Mouse (Mus musculus) stomach, embryonic 15.5 days (tissue): ENCODE results near the gene Fhit. TPM values are rescaled to one million over a fixed set of nuclear protein-coding genes. Genes with fewer than 3 reads are reported as not detected.

ENCODE experiments used
- ATAC-seq: fragments of 200-750 bp; cut with Nextera tagmentation; 2 replicates; pipeline ENCODE4 v1.8.0; 2017; ENCODE audit warnings: low read depth, moderate number of reproducible peaks, moderate TSS enrichment; ENCODE audit not compliant: insufficient read depth, low FRiP score
- H3K27ac ChIP-seq: fragments of 300-500 bp; sonication (generic); 2 replicates; pipeline ENCODE4 v1.5.1; 2015; ENCODE audit warnings: mild to moderate bottlenecking, inconsistent platforms
- H3K27me3 ChIP-seq: fragments of 300-500 bp; sonication (generic); replicated peaks from 2 replicates; pipeline ENCODE4 v1.6.1; 2015; ENCODE audit warnings: inconsistent platforms
- H3K36me3 ChIP-seq: fragments of 300-500 bp; sonication (generic); 2 replicates; pipeline ENCODE4 v1.6.1; 2015; ENCODE audit warnings: inconsistent platforms
- H3K4me1 ChIP-seq: fragments of 300-500 bp; sonication (generic); 2 replicates; pipeline ENCODE4 v1.6.1; 2015; ENCODE audit warnings: inconsistent platforms
- H3K4me2 ChIP-seq: fragments of 300-500 bp; sonication (generic); 2 replicates; pipeline ENCODE4 v1.6.1; 2015; ENCODE audit warnings: mild to moderate bottlenecking, inconsistent platforms
- H3K4me3 ChIP-seq: fragments of 300-500 bp; sonication (generic); replicated peaks from 2 replicates; pipeline ENCODE4 v1.5.1; 2015; ENCODE audit warnings: inconsistent platforms
- H3K9ac ChIP-seq: fragments of 300-500 bp; sonication (generic); 2 replicates; pipeline ENCODE4 v1.6.1; 2015; ENCODE audit warnings: inconsistent platforms
- H3K9me3 ChIP-seq: fragments of 300-500 bp; sonication (generic); 2 replicates; pipeline ENCODE4 v1.6.1; 2016; ENCODE audit warnings: inconsistent platforms
- WGBS: fragments of 180-500 bp; shearing (Covaris S2); methylation state at CpG from one replicate; pipeline ENCODE4 v1.1.7; 2015; 5-methylcytosine and 5-hydroxymethylcytosine counted together
- polyA plus RNA-seq: library from polyadenylated mRNA; unstranded; fragments of >200 nt; fragmentation: Nextera tagmentation; extraction: Ambion mirVana; gene quantifications from 2 replicates; pipeline ENCODE4 v1.2.1, GENCODE M21; 2015

Gene Fhit
- polyA plus RNA-seq, 1 experiment from 2014 or later: 7.3 TPM

DNA sequence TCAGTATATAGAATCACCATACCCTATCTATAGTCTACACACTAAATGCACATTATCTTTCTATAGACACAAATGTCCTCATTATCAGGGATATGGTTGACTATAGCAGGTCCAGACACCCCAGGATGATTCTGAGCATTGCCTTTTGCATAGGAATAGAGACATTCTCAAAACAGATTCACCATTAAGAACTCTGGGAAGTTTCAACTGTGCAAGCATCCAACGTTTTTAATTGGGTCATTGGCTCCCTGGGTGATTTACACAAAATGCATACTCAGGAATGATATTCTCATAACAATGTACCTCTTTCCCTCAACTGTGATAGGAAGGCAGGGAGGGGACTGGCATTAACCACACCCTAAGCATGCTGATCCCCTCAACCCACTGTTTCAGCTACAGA lies 1503.4 kb downstream of the Fhit start:
- Histone ChIP-seq H3K9me3 (no peaks in the 10 kb centered on the region), H3K27ac (no peak overlapping the region), H3K9ac (no peak overlapping the region), H3K4me2 (no peak overlapping the region), H3K4me1 (no peaks in the 10 kb centered on the region), H3K27me3 (no peaks in the 10 kb centered on the region), H3K4me3 (no peak overlapping the region), H3K36me3 (no peaks in the 10 kb centered on the region)
- no peak for ATAC-seq
- WGBS: 56% methylated on average over 1 of the region's 1 CpGs

DNA sequence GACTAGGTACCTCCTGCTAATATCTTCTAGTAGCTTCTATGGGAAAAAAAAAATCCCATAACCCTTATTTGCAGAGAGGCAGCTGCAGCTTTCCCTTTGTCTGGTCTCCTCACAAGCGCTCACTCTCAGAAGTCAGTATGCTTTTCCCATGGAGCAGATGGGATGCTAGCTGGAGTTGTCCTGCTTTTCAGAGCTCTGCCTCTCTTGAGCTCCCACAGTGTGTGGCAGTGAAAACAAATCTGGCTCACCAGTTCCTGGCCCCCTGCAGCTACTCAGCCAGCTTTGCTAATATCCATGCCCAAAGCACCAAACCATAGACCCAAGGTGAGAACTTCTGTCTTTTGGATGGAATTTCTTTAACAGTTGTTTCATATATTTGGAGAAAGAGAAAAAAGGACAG lies 1510.4 kb downstream of the Fhit start:
- Histone ChIP-seq H3K4me2 (no peak overlapping the region), H3K36me3 (no peaks in the 10 kb centered on the region), H3K27ac (no peak overlapping the region), H3K9ac (no peak overlapping the region), H3K4me3 (no peak overlapping the region), H3K9me3 (no peaks in the 10 kb centered on the region), H3K4me1 (no peaks in the 10 kb centered on the region), H3K27me3 (no peaks in the 10 kb centered on the region)
- 88% methylated on average over 1 of the region's 1 CpGs for WGBS
- ATAC-seq: no peak

DNA sequence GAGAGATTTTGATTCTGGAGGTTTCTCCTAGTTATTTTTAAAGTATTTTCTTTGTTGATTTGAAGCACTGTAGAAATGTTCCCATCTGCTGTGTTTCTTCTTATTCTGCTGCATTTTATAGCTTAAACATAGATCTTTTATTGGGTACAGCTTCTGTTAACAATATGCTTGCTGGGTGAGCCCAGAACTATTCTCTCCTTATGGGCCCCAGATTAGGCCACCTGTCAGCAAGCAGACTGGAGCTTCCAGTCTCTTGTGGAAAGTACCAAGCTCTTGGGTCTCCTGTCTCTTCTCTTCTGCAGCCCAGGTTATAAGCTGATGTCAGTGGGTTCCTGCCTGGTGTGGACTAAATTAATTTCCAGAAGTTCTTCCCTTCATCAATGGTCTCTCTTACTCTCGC lies 1513.4 kb downstream of the Fhit start:
- H3K9ac ChIP-seq: no peak overlapping the region
- no peak overlapping the region for H3K4me3 ChIP-seq
- no peak for ATAC-seq
- no peak overlapping the region for H3K4me2 ChIP-seq
- no peaks in the 10 kb centered on the region for H3K36me3 ChIP-seq
- no peak overlapping the region for H3K27ac ChIP-seq
- no peaks in the 10 kb centered on the region for H3K27me3 ChIP-seq
- no peaks in the 10 kb centered on the region for H3K4me1 ChIP-seq
- 86% methylated on average over 1 of the region's 1 CpGs for WGBS
- H3K9me3 ChIP-seq: no peaks in the 10 kb centered on the region

DNA sequence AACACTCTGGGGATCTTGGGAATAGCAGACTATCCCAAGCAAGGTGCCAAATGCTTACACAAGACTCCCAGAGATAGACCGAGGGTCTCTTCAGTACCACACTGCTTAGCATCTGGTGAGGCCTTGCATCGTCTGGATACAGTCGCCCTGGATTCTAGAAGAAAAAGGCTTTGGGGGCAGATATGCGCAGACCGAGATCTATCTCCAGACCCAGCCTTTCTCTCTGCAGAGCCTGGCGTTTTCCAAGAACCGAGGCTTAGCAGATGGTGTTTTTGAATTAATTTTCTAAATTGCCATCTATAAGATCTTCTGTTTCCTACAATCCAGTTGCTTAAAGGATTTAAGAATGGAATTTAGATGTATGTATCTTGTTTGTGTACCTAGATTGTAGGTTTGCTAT lies 1515.6 kb downstream of the Fhit start:
- Histone ChIP-seq H3K4me1 (no peaks in the 10 kb centered on the region), H3K9ac (no peak overlapping the region), H3K27me3 (no peaks in the 10 kb centered on the region), H3K27ac (no peak overlapping the region), H3K9me3 (no peaks in the 10 kb centered on the region), H3K4me2 (no peak overlapping the region), H3K36me3 (no peaks in the 10 kb centered on the region), H3K4me3 (no peak overlapping the region)
- no peak for ATAC-seq
- WGBS: 82% methylated on average over 7 of the region's 7 CpGs

DNA sequence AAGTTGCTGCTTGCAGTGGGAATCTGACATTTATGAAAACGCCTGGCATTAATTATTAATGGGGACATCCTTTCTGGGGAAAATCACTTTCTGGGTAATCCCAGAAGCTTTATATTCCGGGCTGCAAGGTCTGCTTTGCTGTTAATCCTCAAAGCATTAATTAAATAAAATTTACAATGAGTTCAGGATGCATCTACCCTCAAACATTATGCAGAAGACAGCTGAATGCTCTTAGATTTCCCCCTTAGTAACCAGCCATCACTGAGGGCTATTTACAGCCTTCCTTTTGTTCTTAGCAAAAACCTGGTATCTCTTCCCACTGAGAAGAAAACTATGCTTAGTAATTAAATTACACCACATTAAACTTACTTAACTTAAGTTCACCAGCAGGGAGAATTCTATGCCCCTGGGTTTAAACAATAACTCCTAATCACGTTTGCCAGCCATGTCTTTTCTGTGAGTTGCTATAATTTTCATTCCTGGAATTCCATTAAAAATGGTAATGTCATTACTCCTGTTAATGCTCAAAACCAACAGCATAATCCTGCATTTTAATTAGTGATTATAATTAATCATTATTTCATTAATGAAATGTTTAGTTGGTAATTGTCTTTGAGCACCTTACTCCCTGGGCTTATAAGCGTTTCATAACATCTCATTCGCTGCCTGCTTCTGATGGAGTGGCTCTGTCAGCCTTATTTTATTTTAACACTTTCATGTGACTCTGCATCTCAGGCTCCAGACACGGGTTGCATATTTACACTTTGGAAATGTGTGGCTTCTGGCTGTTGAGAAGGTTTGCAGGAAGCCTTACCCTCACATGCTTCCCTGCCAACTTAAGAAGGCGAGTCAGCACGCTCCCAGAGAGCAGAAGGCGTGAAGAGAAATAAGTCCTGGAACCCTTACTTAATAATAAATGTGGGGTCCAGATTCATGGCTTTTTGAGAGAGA lies 1517.3 kb downstream of the Fhit start:
- Histone ChIP-seq H3K4me1 (no peaks in the 10 kb centered on the region), H3K27ac (no peak overlapping the region), H3K4me3 (no peak overlapping the region), H3K9me3 (no peaks in the 10 kb centered on the region), H3K4me2 (no peak overlapping the region), H3K9ac (no peak overlapping the region), H3K36me3 (no peaks in the 10 kb centered on the region), H3K27me3 (no peaks in the 10 kb centered on the region)
- WGBS: 43% methylated on average over 9 of the region's 9 CpGs
- ATAC-seq: no peak

DNA sequence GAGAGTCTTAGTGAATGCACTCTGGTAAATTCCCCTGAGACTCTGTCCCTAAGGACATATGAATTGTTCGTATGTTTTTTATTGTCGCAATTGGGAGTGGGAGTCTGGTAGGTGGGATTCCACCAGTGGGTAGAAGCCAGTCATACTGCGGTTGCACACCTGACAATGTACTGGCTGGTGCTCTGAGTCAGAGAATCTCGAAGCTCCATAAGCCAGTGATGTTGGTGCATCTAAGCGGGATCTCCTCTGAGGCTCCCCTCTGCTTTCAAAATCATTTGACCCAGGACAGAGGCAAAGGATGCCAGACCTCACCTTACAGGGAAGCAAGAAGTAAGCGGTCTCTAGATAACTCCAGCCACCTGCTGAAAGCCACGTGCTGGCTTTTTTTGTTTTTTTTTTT lies 1518.1 kb downstream of the Fhit start:
- H3K4me1 ChIP-seq: no peaks in the 10 kb centered on the region
- WGBS: 72% methylated on average over 7 of the region's 7 CpGs
- no peak for ATAC-seq
- H3K27ac ChIP-seq: no peak overlapping the region
- no peak overlapping the region for H3K4me3 ChIP-seq
- H3K27me3 ChIP-seq: no peaks in the 10 kb centered on the region
- H3K36me3 ChIP-seq: no peaks in the 10 kb centered on the region
- no peaks in the 10 kb centered on the region for H3K9me3 ChIP-seq
- H3K4me2 ChIP-seq: no peak overlapping the region
- no peak overlapping the region for H3K9ac ChIP-seq

DNA sequence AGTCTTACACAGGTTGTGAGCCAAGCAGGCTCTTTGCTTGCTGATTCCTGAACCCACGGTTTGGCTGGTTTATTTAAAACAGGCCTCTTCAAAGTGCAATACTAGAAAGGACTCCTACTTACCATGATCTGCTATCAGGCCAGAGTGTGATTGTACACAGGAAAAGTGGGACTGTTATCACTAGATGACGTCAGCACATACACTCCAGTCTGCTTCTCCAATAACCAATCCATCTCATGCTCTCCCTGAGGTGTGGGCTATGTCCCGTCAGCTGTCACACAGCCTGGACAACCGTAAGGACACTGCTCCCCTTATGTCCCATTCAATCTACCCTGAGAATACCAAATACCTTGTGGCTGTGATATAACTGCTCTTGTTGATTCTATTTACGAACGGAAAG lies 1519.2 kb downstream of the Fhit start:
- no peak overlapping the region for H3K4me2 ChIP-seq
- no peak for ATAC-seq
- no peak overlapping the region for H3K9ac ChIP-seq
- no peaks in the 10 kb centered on the region for H3K4me1 ChIP-seq
- H3K4me3 ChIP-seq: no peak overlapping the region
- no peaks in the 10 kb centered on the region for H3K27me3 ChIP-seq
- no peaks in the 10 kb centered on the region for H3K36me3 ChIP-seq
- H3K27ac ChIP-seq: no peak overlapping the region
- no peaks in the 10 kb centered on the region for H3K9me3 ChIP-seq
- WGBS: 74% methylated on average over 6 of the region's 6 CpGs

DNA sequence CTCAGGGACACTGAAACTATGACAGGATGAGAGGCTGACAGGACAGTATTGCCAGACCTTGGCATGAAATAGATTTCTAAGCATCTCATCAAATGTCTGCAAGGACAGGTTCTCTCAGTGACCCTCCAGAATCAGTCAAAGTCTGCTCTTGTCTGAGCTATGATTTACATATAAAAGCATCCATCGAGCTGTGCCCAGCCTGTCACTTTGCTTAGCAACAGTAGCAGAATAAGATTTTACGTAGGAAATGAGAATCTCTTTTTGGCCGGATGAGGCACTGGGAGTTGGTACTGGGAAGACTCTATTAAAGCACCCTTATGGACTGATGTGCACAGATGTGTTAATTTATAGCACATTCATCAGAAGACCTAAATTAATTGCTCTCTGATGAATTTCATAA lies 1519.8 kb downstream of the Fhit start:
- 77% methylated on average over 3 of the region's 3 CpGs for whole genome bisulfite sequencing
- Histone ChIP-seq H3K27me3 (no peaks in the 10 kb centered on the region), H3K4me2 (no peak overlapping the region), H3K4me1 (no peaks in the 10 kb centered on the region), H3K27ac (no peak overlapping the region), H3K9ac (no peak overlapping the region), H3K36me3 (no peaks in the 10 kb centered on the region), H3K4me3 (no peak overlapping the region), H3K9me3 (no peaks in the 10 kb centered on the region)
- ATAC-seq: no peak

DNA sequence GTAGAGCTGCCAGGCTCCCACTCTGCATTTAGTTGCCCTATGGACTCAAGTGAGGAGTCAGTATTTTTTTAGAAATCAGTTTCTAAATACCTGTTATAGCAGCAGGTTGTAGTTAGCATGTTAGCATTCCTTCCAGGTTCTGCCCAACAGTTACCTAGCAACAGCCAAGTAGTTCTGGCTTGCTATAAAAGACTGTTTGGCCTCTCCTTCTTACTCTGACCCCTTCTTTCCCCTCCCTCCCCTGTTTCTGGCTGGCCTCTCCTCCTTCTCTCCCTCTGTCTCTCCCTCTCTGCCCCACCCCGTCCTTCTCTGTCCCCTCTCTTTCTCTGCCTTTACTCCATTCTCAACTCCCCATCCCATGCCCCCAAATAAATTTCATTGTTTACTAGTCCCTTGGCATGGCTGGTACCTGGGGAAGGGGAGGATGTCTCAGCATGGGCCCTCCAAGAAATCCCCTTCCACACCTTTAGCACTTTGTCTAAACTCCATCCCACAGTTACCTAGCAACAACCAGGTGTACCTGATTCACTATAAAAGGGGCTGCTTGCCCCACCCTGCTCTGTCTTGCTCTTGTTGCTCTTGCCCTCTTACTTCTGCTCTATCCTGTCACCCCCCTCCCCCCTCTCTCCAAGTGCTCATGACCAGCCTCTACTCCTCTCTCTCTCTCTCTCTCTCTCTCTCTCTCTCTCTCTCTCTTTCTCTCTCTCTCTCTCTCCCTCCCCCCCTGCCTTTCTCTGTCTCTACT lies 1527.4 kb downstream of the Fhit start:
- H3K9ac ChIP-seq: no peak overlapping the region
- H3K27ac ChIP-seq: no peak overlapping the region
- no peak overlapping the region for H3K4me2 ChIP-seq
- H3K27me3 ChIP-seq: no peaks in the 10 kb centered on the region
- no peak for ATAC-seq
- H3K4me3 ChIP-seq: no peak overlapping the region
- no peaks in the 10 kb centered on the region for H3K36me3 ChIP-seq
- no peaks in the 10 kb centered on the region for H3K4me1 ChIP-seq
- WGBS: 87% methylated on average over 1 of the region's 1 CpGs
- H3K9me3 ChIP-seq: no peaks in the 10 kb centered on the region

DNA sequence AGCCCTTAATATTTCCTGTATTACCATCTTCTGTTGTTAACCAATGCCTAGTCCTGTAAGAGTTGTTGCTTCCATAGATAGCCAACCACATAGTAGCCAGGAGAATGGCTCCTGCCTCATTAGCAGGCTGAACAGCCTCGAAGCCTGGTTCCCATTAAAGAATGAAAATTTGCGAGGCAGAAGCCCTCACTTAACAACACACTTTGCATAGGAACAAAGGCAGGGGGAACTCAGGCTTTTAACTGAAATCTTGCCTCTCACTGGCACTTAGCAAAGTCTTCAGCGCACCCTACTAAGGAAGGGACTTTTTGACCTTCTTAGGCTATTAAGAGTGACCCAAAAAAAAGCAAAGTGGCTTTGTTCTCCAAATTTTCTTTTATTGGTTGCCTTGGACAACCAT lies 1529.3 kb downstream of the Fhit start:
- no peak overlapping the region for H3K27ac ChIP-seq
- no peaks in the 10 kb centered on the region for H3K4me1 ChIP-seq
- no peaks in the 10 kb centered on the region for H3K36me3 ChIP-seq
- ATAC-seq: no peak
- 54% methylated on average over 3 of the region's 3 CpGs for WGBS
- no peak overlapping the region for H3K9ac ChIP-seq
- H3K9me3 ChIP-seq: no peaks in the 10 kb centered on the region
- H3K4me3 ChIP-seq: no peak overlapping the region
- H3K4me2 ChIP-seq: no peak overlapping the region
- H3K27me3 ChIP-seq: no peaks in the 10 kb centered on the region

DNA sequence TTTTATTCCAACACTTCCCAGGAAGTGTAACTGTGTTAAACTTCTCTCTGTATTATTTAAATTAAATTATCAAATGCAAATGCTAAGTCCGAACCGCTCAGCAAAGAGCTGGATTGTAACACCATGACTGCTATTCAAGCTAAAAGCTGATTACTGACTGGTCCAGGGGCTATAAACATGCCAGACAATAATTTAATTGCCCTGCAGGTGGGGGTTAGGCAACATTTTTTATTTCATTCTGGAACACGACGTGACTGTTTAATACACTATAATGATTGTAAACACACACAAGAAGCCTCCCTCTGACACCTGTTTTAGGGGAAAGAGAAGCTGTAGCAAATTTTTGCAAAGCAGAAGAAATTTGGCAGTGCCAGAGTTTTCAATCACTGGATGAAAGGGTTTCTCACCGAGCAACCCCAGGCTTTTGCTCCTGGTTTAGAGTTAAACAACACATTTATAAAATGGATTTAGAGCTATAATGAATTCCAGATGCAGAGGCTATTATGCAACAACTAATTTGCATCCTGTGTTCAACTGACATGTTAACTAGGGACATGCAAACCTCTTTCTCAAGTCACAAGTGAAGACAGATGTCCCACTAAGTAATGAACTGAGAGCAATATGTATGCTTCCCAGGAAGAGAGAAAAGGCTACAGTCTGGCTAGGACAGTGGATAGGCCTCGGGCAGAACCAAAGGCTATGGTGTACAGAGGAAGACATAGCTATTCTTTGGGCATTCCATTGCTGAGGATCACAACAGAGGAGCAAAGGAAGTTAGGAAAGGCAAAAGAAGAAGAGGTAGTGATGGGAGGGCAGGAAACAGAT lies 1538.4 kb downstream of the Fhit start:
- Histone ChIP-seq H3K4me1 (no peaks in the 10 kb centered on the region), H3K4me2 (no peak overlapping the region), H3K36me3 (no peaks in the 10 kb centered on the region), H3K27ac (no peak overlapping the region), H3K27me3 (no peaks in the 10 kb centered on the region), H3K9me3 (no peaks in the 10 kb centered on the region), H3K9ac (no peak overlapping the region), H3K4me3 (no peak overlapping the region)
- no peak for ATAC-seq
- 59% methylated on average over 6 of the region's 6 CpGs for WGBS
